Mouse (Mus musculus) midbrain, embryonic 14.5 days (tissue): ENCODE data around the gene Glrx5. TPM values are rescaled to one million over a fixed set of nuclear protein-coding genes. Genes with fewer than 3 reads are reported as not detected.

Experiments
- ATAC-seq: fragments of 200-750 bp; cut with Nextera tagmentation; 2 replicates; pipeline ENCODE4 v1.8.0; 2017; ENCODE audit warnings: moderate number of reproducible peaks, moderate library complexity; ENCODE audit not compliant: low FRiP score, low TSS enrichment
- DNase-seq: peaks from one replicate; pipeline ENCODE4 v3.0.0-alpha.2; 2015
- H3K27ac ChIP-seq: fragments of 300-500 bp; sonication (generic); replicated peaks from 2 replicates; pipeline ENCODE4 v1.5.1; 2014; ENCODE audit warnings: mild to moderate bottlenecking, low read depth, low read length, moderate library complexity
- H3K27me3 ChIP-seq: fragments of 300-500 bp; sonication (generic); 2 replicates; pipeline ENCODE4 v1.6.1; 2014; ENCODE audit warnings: low read length, control low read depth, mixed read lengths; ENCODE audit not compliant: control insufficient read depth, insufficient read depth
- H3K36me3 ChIP-seq: fragments of 300-500 bp; sonication (generic); 2 replicates; pipeline ENCODE4 v1.6.1; 2014; ENCODE audit warnings: low read length, control low read depth; ENCODE audit not compliant: control insufficient read depth, insufficient read depth
- H3K4me1 ChIP-seq: fragments of 300-500 bp; sonication (generic); 2 replicates; pipeline ENCODE4 v1.6.1; 2014; ENCODE audit warnings: mild to moderate bottlenecking, antibody characterized with exemption, low read length, control low read depth; ENCODE audit not compliant: control insufficient read depth, insufficient read depth
- H3K4me2 ChIP-seq: fragments of 300-500 bp; sonication (generic); 2 replicates; pipeline ENCODE4 v1.6.1; 2014; ENCODE audit warnings: mild to moderate bottlenecking, low read length, moderate library complexity
- H3K4me3 ChIP-seq: fragments of 300-500 bp; sonication (generic); replicated peaks from 2 replicates; pipeline ENCODE4 v1.5.1; 2014; ENCODE audit warnings: low read depth, low read length
- H3K9ac ChIP-seq: fragments of 300-500 bp; sonication (generic); replicated peaks from 2 replicates; pipeline ENCODE4 v1.6.1; 2014; ENCODE audit warnings: mild to moderate bottlenecking, low read length, moderate library complexity
- H3K9me3 ChIP-seq: fragments of 300-500 bp; sonication (generic); 2 replicates; pipeline ENCODE4 v1.6.1; 2016; ENCODE audit warnings: low read length, control low read depth, mixed read lengths; ENCODE audit not compliant: control insufficient read depth
- WGBS: fragments of 180-500 bp; shearing (Covaris S2); extraction: QIAGEN DNeasy Blood & Tissue Kit; methylation state at CpG from one replicate; pipeline ENCODE4 v1.1.7; 2014; 5-methylcytosine and 5-hydroxymethylcytosine counted together
- polyA plus RNA-seq: library from polyadenylated mRNA; unstranded; fragments of >200 nt; fragmentation: Nextera tagmentation; extraction: Ambion mirVana; gene quantifications from 2 replicates; pipeline ENCODE4 v1.2.1, GENCODE M21; 2014

Gene Glrx5
- polyA plus RNA-seq, 1 experiment from 2014 or later, result 175 TPM

DNA sequence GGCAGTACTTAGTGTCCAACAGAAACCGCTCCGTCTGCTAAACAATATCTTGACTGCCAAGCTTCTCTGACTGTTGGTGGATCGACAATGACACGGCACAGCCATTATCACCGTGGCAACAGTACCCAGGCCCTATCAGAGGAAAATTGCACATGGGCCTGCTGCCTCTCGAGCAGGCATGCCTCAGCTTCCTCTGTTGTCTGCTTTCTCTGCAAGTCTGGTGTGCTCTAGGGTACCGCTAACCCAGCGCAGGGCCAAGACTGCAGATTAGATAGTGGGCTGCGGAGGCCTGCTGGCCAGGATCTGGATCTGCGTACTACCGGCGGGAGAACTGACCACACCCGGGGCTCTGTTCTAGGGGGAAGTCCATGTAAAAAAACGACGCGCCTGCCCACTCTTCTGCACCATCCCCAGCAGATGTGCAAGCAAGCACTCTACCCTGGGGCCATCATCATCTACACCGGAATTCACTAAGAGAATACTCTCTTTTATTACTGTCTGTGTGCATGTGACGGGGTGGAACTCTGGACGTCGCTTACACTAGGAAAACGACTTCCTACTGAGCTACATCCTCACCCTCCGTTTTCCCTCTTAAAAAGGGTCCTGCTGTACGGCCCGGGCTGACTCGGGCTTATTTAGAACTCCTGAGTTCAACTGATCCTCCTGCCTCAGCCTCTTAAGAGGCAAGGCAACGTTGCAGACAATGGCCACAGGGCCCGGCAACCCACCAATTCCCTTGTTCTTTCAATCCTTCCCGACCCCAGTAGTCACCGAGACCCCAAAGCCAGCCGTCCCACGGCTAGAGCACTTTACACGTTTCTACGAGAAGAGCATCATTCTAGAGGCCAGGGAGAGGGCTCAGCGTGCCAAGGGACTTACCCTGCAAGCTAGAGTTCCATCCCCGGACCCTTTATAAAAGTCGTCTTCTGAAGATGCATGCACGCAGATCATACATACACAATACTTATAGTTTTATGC is 1.1 kb upstream of the Glrx5 start:
- H3K4me1 ChIP-seq, result peaks cover 26% of the 10 kb centered on the region
- H3K4me2 ChIP-seq, result peak overlapping the region; percentile 92
- peak overlapping the region; percentile 71 for H3K27ac ChIP-seq
- peak overlapping the region; percentile 93 for H3K4me3 ChIP-seq
- peak overlapping the region; percentile 73 for H3K9ac ChIP-seq
- ATAC-seq (no peak), DNase-seq (no peak)
- H3K36me3 ChIP-seq, result peaks cover 13% of the 10 kb centered on the region; the same call in 1 of the 2 replicates
- H3K27me3 ChIP-seq, result no peaks in the 10 kb centered on the region
- no peaks in the 10 kb centered on the region for H3K9me3 ChIP-seq
- 6% methylated on average over 37 of the region's 37 CpGs for WGBS

DNA sequence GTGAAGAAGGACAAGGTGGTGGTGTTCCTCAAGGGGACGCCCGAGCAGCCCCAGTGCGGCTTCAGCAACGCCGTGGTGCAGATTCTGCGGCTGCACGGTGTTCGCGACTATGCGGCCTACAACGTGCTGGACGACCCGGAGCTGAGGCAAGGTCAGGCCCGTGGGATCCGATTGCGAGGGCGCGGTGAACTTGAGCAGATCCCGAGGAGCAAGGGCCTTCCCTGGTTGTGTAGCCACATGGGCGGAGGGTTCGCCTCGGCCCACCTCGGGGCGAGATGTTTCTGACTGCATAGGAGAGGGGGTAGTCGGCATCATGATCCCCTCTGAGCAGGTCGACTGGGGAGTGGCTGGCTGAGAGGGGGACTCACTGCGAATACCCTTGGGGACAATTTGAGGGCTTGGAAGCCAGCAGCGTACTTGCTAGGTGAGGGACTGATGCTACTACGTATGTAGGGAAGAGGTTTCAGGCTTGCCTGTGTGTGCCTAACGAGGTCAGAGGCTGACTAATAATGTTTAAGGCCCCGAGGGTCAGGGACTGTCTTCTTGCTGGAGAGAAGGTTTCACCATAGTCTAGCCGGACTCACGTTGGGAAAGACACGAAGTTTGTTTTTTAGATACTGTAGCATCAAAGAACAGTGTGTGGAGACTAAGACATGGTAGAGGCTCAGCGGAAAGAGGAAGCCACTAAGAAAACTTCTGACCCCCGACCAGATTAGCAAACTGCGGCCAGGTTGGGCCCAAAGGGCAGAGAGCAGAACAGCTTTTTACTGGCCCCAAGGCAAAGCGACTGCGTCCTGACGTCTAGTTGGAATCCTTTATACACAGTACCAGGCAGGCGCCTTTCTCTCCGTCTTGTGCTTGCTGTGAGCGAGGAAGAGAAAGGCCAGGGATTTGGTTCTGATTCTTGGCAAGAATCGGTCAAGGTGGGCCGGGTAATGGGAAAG is 616 bp downstream of the Glrx5 start:
- ATAC-seq, result peak; percentile 51
- H3K27ac ChIP-seq, result peak overlapping the region; percentile 80
- no peaks in the 10 kb centered on the region for H3K9me3 ChIP-seq
- no peaks in the 10 kb centered on the region for H3K27me3 ChIP-seq
- peak; percentile 14 for DNase-seq
- peaks cover 26% of the 10 kb centered on the region for H3K4me1 ChIP-seq
- peak overlapping the region; percentile 96 for H3K4me2 ChIP-seq
- WGBS, result 3% methylated on average over 45 of the region's 45 CpGs
- H3K4me3 ChIP-seq, result peak overlapping the region; percentile 93
- peaks cover 13% of the 10 kb centered on the region; the same call in 1 of the 2 replicates for H3K36me3 ChIP-seq
- H3K9ac ChIP-seq, result peak overlapping the region; percentile 81

DNA sequence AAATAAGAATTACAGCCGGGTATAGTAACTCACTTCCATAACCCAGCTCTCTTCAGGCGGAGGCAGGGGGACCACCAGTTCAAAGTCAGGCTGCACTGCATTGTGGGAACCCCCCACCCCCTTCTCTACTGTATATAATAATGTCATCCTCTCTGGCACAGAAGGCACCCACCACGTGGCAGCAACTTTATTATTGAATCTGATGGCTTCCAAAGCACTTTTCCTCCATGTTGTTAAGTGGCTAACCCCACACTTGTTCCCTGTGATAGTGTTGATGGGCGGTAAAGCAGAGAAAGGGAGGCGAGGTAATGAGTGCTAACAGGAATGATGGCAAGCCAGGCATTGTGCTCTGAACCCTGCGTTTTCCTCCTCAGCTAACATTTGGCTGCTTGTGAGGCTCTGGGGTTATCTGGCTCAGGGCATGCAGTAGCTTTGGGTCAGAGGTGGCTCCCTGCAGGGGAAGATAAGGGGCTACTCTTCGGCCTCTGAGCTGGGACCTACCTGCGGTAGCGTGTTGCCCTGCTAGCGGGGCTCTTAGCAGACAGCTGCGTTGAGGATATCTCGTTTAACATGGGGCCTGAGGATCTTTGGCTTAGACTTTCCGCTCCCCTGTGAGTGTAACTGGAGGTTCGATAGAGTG is 1.8 kb downstream of the Glrx5 start:
- ATAC-seq, result no peak
- WGBS, result 83% methylated on average over 14 of the region's 14 CpGs
- Histone ChIP-seq H3K9me3 (no peaks in the 10 kb centered on the region), H3K9ac (peak overlapping the region; percentile 81), H3K4me1 (peaks cover 26% of the 10 kb centered on the region), H3K27me3 (no peaks in the 10 kb centered on the region), H3K4me3 (peak overlapping the region; percentile 93; the same call in 1 of the 2 replicates), H3K27ac (no peak overlapping the region), H3K36me3 (peaks cover 11% of the 10 kb centered on the region; the same call in 1 of the 2 replicates), H3K4me2 (peak overlapping the region; percentile 96)
- no peak for DNase-seq

DNA sequence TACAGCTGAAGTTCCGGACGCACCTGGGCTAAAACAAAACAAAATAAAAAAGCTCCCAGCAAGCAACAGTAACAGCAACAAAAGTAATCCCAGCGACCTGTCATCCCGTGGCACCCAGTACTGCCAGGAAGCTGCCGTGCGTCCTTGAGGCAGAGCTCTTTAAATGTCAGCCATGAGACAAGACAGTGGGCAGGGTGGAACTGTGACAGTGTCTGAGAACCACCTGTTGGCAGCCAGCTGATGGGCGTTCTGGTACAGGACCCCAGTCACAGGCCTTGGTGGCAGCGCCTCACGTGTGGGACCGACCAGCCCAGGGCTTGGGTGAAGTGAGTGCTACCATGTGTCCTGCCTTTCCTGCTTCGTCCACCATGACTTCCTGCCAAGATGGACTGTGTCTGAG is 5.7 kb downstream of the Glrx5 start:
- no peak overlapping the region for H3K9ac ChIP-seq
- H3K4me3 ChIP-seq, result no peak overlapping the region
- H3K4me1 ChIP-seq, result peaks cover 13% of the 10 kb centered on the region
- no peak for DNase-seq
- H3K9me3 ChIP-seq, result no peaks in the 10 kb centered on the region
- no peak overlapping the region for H3K27ac ChIP-seq
- WGBS, result 92% methylated on average over 11 of the region's 11 CpGs
- H3K36me3 ChIP-seq, result peaks cover 21% of the 10 kb centered on the region
- ATAC-seq, result no peak
- no peaks in the 10 kb centered on the region for H3K27me3 ChIP-seq
- no peak overlapping the region for H3K4me2 ChIP-seq

DNA sequence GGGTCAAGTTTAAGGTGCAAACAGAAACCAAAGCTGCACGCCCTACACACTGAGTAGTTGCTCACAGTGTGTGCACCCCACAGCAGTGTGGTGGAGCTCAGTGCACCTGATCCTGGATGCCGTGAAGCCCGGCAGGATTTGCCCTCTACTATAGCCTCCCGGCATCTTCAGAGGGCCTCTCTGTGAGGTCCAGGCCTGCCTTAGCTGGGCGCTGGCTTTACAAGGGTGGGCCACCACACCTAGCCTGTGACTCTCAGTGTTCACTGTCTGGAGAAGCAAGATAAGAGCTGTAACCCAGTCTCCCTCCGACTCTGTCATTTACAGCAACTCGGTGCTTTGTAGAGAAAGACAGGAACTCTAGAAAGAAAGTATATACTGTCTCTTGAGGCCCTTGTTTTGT is 6.4 kb downstream of the Glrx5 start:
- no peaks in the 10 kb centered on the region for H3K27me3 ChIP-seq
- no peak overlapping the region for H3K9ac ChIP-seq
- ATAC-seq (no peak), DNase-seq (no peak)
- H3K36me3 ChIP-seq, result peaks cover 21% of the 10 kb centered on the region
- WGBS, result 89% methylated on average over 7 of the region's 7 CpGs
- peaks cover 6% of the 10 kb centered on the region for H3K4me1 ChIP-seq
- no peak overlapping the region for H3K4me2 ChIP-seq
- H3K27ac ChIP-seq, result no peak overlapping the region
- H3K9me3 ChIP-seq, result no peaks in the 10 kb centered on the region
- no peak overlapping the region for H3K4me3 ChIP-seq

DNA sequence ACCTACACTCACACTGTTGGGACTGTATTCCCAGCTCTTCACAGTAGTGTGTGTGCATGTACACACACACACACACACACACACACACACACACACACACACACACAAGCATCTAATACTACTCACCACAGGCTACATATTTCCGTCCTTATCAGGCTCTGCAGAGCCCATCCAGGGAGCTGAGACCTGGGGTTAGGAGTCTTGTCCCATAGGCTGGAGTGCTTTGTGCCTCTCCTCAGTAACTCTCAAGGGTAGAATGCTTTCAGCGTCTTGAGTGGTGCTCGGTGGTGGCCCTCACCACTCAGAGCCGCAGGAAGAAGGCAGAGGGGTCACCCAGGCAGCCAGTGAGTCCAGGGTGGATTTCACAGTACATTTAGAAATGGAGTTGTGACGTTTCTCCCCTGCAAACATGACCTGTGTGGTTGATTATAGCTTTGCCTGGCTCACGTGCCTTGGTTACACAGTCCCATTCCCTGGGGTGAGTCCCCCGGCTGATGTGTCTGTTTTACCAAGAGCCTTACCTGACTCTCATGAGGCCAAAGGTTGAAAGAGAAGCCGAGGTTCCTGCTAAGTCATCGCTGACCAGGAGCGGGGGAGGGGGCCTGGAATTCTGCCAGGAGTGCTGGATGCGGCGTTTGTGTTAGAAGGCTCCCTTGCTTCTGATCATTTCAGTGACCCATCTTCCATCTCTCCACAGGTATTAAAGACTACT is 7.2 kb downstream of the Glrx5 start:
- H3K4me1 ChIP-seq, result no peaks in the 10 kb centered on the region
- peaks cover 21% of the 10 kb centered on the region for H3K36me3 ChIP-seq
- 75% methylated on average over 12 of the region's 12 CpGs for WGBS
- peak; percentile 21 for DNase-seq
- ATAC-seq, result no peak
- H3K27ac ChIP-seq, result no peak overlapping the region
- no peak overlapping the region for H3K9ac ChIP-seq
- no peak overlapping the region for H3K4me2 ChIP-seq
- no peak overlapping the region for H3K4me3 ChIP-seq
- no peaks in the 10 kb centered on the region for H3K9me3 ChIP-seq
- no peaks in the 10 kb centered on the region for H3K27me3 ChIP-seq

DNA sequence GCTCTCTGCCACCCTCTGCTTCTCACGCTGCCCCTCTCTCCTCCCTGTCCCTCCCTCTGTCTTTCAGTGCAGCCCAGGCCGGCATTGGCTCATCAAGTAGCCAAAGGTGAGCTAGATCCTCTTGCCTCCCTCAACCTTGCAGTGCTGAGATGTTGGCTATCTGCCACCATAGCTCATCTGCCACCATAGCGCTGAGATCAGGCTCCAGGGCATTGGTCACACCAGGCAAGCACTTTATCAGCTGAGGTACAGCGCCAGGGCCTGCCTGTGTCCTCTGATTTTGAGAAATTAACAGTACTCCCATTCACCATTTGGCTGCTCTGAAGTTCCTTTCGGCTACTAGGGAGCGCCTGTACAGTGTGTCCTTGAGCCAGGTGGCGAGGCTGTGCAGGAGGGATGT is 8.5 kb downstream of the Glrx5 start:
- no peak for ATAC-seq
- no peak for DNase-seq

DNA sequence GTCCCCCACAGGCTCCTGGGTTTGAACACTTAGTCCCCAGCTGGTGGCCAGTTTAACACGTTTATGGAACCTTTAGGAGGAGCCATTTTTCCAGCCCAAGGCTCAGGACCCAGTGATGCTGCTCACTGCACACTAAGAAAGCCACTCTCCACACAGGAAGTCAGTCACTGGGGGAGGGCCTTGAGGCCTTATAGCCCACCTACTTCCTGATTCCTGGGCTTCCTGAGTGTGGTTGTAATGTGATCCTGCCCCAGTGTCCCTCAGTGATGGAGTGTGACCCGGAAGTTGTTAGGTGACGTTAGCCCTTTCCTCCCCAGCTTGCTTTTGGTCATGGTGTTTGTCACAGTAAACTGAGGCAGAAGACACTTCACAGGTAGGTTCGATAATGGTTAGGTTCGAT is 10.6 kb downstream of the Glrx5 start:
- Histone ChIP-seq H3K9me3 (no peaks in the 10 kb centered on the region), H3K4me1 (no peaks in the 10 kb centered on the region), H3K4me3 (no peak overlapping the region), H3K4me2 (no peak overlapping the region), H3K27me3 (no peaks in the 10 kb centered on the region), H3K36me3 (peaks cover 21% of the 10 kb centered on the region), H3K27ac (no peak overlapping the region), H3K9ac (no peak overlapping the region)
- 92% methylated on average over 5 of the region's 5 CpGs for WGBS
- ATAC-seq, result no peak
- no peak for DNase-seq

More for the DNA sequence above, 8.5 kb downstream of the Glrx5 start:
- Histone ChIP-seq H3K36me3 (peaks cover 21% of the 10 kb centered on the region), H3K27me3 (no peaks in the 10 kb centered on the region), H3K4me3 (no peak overlapping the region), H3K9ac (no peak overlapping the region), H3K4me1 (no peaks in the 10 kb centered on the region), H3K9me3 (no peaks in the 10 kb centered on the region), H3K27ac (no peak overlapping the region), H3K4me2 (no peak overlapping the region)
- 97% methylated on average over 7 of the region's 7 CpGs for WGBS
